Mouse (Mus musculus) kidney, adult 2 months (tissue): ENCODE results near the gene Supt20.

Experiments
- CTCF ChIP-seq: fragments of 200-500 bp; conservative IDR thresholded peaks from 2 replicates; pipeline ENCODE4 v1.5.1; 2011; ENCODE audit warnings: low read depth, mild to moderate bottlenecking, control low read depth, low read length, moderate library complexity, mixed read lengths; ENCODE audit not compliant: insufficient read depth, insufficient read length
- POLR2A ChIP-seq: fragments of 200-500 bp; IDR thresholded peaks from one replicate; pipeline ENCODE4 v1.6.1; 2011; ENCODE audit warnings: low read depth, low read length, control low read depth

- no peak for TF ChIP-seq CTCF
- no peak for TF ChIP-seq POLR2A
These were observed 34.5 kb upstream of the Supt20 start for GRCm38 (mm10) chr3:54657888-54658626.
